Mouse (Mus musculus): ENCODE results near the gene Mettl13. TPM values are rescaled to one million over a fixed set of nuclear protein-coding genes. Genes with fewer than 3 reads are reported as not detected.

The Mettl13 gene
- polyA plus RNA-seq, 1 experiment from 2014 or later: 22.2 TPM

DNA sequence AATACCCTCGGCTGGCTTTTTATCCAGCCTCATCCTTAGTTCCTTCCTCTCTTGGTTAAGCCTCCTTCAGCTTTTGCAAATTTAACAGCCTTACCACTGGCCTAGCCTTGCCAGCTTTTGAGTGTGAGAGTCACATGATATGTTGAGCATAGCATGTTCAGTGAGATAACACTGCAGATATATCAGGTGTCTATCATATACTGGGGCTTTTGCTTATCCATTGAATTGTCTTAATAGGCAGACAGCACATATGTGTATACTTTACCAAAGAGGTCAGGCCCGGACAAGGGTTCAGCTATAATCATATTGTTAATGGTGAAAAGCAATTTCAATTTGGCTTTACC lies 38.4 kb downstream of the Mettl13 start:
- no peak for DNase-seq (ENCODE audit: low spot score)
- Histone ChIP-seq H3K4me3 (no peak overlapping the region), H3K36me3 (no peaks in the 10 kb centered on the region), H3K9me3 (no peaks in the 10 kb centered on the region), H3K27me3 (ENCODE audit: insufficient read depth, poor library complexity, severe bottlenecking) (no peaks in the 10 kb centered on the region), H3K4me1 (peaks cover 12% of the 10 kb centered on the region), H3K27ac (no peak overlapping the region)
- 61% methylated on average over 2 of the region's 2 CpGs for WGBS

DNA sequence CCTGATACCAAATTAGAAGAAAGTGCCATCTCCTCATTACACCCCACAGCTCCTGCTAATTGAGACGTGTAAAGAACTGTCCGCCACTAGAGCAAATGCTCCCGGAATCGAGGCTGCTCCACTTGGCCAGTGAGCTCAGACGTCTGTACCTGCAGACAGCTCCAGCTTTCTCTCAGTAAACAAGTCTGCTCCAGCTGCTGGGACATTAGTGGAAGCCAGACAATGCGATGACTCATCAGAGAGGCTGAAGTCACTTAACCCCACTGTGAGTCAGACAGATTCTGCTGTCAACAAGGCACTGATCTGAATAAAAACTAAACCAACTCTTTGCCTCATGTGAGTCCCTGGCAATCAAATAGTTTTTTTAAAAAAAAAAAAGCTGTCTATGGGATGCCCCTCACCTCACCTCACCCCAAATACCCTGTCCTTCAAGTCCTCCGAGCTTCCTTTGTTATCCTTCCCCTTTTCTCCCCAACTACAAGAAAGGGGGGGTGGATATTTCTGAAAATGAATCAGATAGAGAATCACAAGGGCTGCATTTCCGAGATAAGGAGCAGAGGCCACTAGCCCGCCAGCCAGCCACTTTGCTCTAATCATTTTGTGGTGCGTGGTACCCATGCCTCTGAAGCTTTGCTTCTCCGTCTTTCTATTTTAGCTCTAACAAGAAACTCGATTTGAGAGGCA lies 38.9 kb downstream of the Mettl13 start:
- Histone ChIP-seq H3K27ac (no peak overlapping the region), H3K9me3 (no peaks in the 10 kb centered on the region), H3K4me3 (no peak overlapping the region), H3K27me3 (ENCODE audit: insufficient read depth, poor library complexity, severe bottlenecking) (no peaks in the 10 kb centered on the region), H3K4me1 (peaks cover 12% of the 10 kb centered on the region), H3K36me3 (no peaks in the 10 kb centered on the region)
- no peak for DNase-seq (ENCODE audit: low spot score)
- 25% methylated on average over 12 of the region's 12 CpGs for WGBS

GRCm38 (mm10) chr1:162508211-162509005 lies 39.9 kb downstream of the Mettl13 start:
- Histone ChIP-seq H3K27ac (no peak overlapping the region), H3K36me3 (no peaks in the 10 kb centered on the region), H3K9me3 (no peaks in the 10 kb centered on the region), H3K4me3 (no peak overlapping the region), H3K4me1 (peaks cover 12% of the 10 kb centered on the region), H3K27me3 (ENCODE audit: insufficient read depth, poor library complexity, severe bottlenecking) (no peaks in the 10 kb centered on the region)
- DNase-seq (ENCODE audit: low spot score): no peak
- WGBS: 67% methylated on average over 4 of the region's 4 CpGs

DNA sequence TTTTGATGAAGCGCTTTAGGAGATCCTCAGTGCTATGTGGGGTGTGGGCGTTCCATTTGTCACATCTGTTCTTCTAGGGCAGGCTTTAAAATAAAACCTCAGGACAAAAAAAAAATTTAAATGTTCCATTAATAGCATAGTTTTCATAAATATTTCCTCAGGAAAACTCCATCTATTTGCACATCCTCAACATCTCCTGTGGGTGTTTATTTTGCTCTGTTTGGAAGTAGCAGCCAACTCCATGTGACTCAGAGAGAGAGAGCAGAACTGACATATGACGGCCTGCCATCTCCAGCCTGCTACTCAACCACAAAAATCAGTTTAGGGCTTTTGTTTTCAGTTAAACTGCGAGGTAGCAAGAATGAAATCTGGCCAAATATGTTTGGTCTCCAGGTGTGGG lies 41.8 kb downstream of the Mettl13 start:
- Histone ChIP-seq H3K36me3 (no peaks in the 10 kb centered on the region), H3K27me3 (ENCODE audit: insufficient read depth, poor library complexity, severe bottlenecking) (no peaks in the 10 kb centered on the region), H3K4me1 (peaks cover 12% of the 10 kb centered on the region), H3K4me3 (no peak overlapping the region), H3K9me3 (no peaks in the 10 kb centered on the region), H3K27ac (no peak overlapping the region)
- 85% methylated on average over 4 of the region's 4 CpGs for WGBS
- DNase-seq (ENCODE audit: low spot score): no peak

GRCm38 (mm10) chr1:162505649-162506048 lies 42.7 kb downstream of the Mettl13 start:
- Histone ChIP-seq H3K4me3 (no peak overlapping the region), H3K27ac (no peak overlapping the region), H3K36me3 (no peaks in the 10 kb centered on the region), H3K4me1 (peaks cover 12% of the 10 kb centered on the region), H3K9me3 (no peaks in the 10 kb centered on the region), H3K27me3 (ENCODE audit: insufficient read depth, poor library complexity, severe bottlenecking) (no peaks in the 10 kb centered on the region)
- DNase-seq (ENCODE audit: low spot score): no peak
- WGBS: 81% methylated on average over 6 of the region's 6 CpGs

Other genes with a start within 250 kb of the Mettl13 start
- 1.2 and 3.6 TPM in 2 replicates for gene Dnm3, start 70.5 kb downstream of the Mettl13 start, polyA plus RNA-seq (2016; fragmentation: Nextera tagmentation; extraction: Ambion mirVana)
- gene Vamp4, start 22.0 kb upstream of the Mettl13 start, polyA plus RNA-seq (2016; fragmentation: Nextera tagmentation; extraction: Ambion mirVana): 33.9 and 39.1 TPM in 2 replicates
- gene Myoc, start 90.6 kb upstream of the Mettl13 start, polyA plus RNA-seq (2016; fragmentation: Nextera tagmentation; extraction: Ambion mirVana): not detected in 2 replicates
- not detected in 2 replicates for gene Myocos, start 109.7 kb upstream of the Mettl13 start, polyA plus RNA-seq (2016; fragmentation: Nextera tagmentation; extraction: Ambion mirVana)
- 89.0 and 100 TPM in 2 replicates for gene Prrc2c, start 192.0 kb upstream of the Mettl13 start, polyA plus RNA-seq (2016; fragmentation: Nextera tagmentation; extraction: Ambion mirVana)